Mouse (Mus musculus): ENCODE results near the gene Vps41.

GRCm38 (mm10) chr13:18824420-18825123 is 107.5 kb downstream of the Vps41 start:
- TF ChIP-seq CTCF (IDR thresholded peaks at IDR 0.05 in 2 of 3, conservative IDR thresholded peaks at IDR 0.05 in 1 of 3; ENCODE audit: control insufficient read depth in 1 of 3, insufficient read depth in 1 of 3, low read depth in 2 of 3, low read length in 3 of 3, poor library complexity in 1 of 3, severe bottlenecking in 1 of 3) = no peak
- TF ChIP-seq ZC3H11A (IDR thresholded peaks at IDR 0.05; ENCODE audit: low read depth, low read length) = no peak
- no peak for TF ChIP-seq TAL1 (IDR thresholded peaks at IDR 0.05; ENCODE audit: low read length)
- TF ChIP-seq MYB (IDR thresholded peaks at IDR 0.05; ENCODE audit: low read depth, low read length) = no peak
- no peak for TF ChIP-seq POLR2A (IDR thresholded peaks at IDR 0.05; ENCODE audit: control insufficient read depth in 1 of 2, insufficient read depth in 1 of 2, low read depth in 1 of 2, low read length in 2 of 2, poor library complexity in 1 of 2)
- no peak for TF ChIP-seq E2F4 (IDR thresholded peaks at IDR 0.05; ENCODE audit: borderline replicate concordance, low read depth, low read length)
- no peak for TF ChIP-seq BHLHE40 (IDR thresholded peaks at IDR 0.05; ENCODE audit: borderline replicate concordance, low read depth, low read length)
- no peak for TF ChIP-seq GATA1 (IDR thresholded peaks at IDR 0.05; ENCODE audit: low read depth, low read length)
- no peak for TF ChIP-seq GABPA (IDR thresholded peaks at IDR 0.05; ENCODE audit: low read depth, low read length)
- TF ChIP-seq ZKSCAN1 (IDR thresholded peaks at IDR 0.05; ENCODE audit: low read depth, low read length) = no peak
- TF ChIP-seq ZMIZ1 (IDR thresholded peaks at IDR 0.05; ENCODE audit: low read depth, low read length) = no peak
- TF ChIP-seq MAFK (IDR thresholded peaks at IDR 0.05; ENCODE audit: borderline replicate concordance, low read depth, low read length) = no peak

All from MEL (cell line).